Mouse (Mus musculus) adrenal gland, postnatal 36 days (tissue): Measurements from ENCODE around the gene Gm45140. TPM values are rescaled to one million over a fixed set of nuclear protein-coding genes. Genes with fewer than 3 reads are reported as not detected.

Experiments
- DNase-seq, 2 experiments: peaks; one replicate each; pipeline ENCODE4 v3.0.0; 2021; ENCODE audit warnings: mixed read lengths in 1 of 2
- total RNA-seq, 2 experiments: library from RNA; stranded (reverse); gene quantifications; 2 replicates each; pipeline ENCODE4 v1.2.3; 2021

The Gm45140 gene
- total RNA-seq, 2 experiments from 2014 or later = 2.4 to 5.4 TPM

- no peak for DNase-seq
These were observed 95.1 kb downstream of the Gm45140 start for GRCm38 (mm10) chr6:87740496-87740895.

GRCm38 (mm10) chr6:87739898-87740297, 95.7 kb downstream of the Gm45140 start:
- no peak for DNase-seq

Other genes with a start within 250 kb of the Gm45140 start
- under 1 TPM; 0.36 to 0.63 TPM for gene Prokr1, start 245.1 kb downstream of the Gm45140 start, total RNA-seq
- 1 to 10 TPM; 5.8 to 8.0 TPM for gene Aplf, start 163.6 kb downstream of the Gm45140 start, total RNA-seq
- gene Efcc1, start 104.9 kb downstream of the Gm45140 start, total RNA-seq = under 1 TPM; 0.63 to 0.82 TPM
- not detected for gene Gp9, start 57.7 kb downstream of the Gm45140 start, total RNA-seq
- gene Rab43, start 23.6 kb downstream of the Gm45140 start, total RNA-seq = 10 to 100 TPM; 29.1 to 31.1 TPM
- 100 to 1,000 TPM in 1 of 2 experiments, 10 to 100 TPM in 1; 46.9 to 106 TPM for gene Isy1, start 3.0 kb upstream of the Gm45140 start, total RNA-seq
- 100 to 1,000 TPM; 448 to 491 TPM for gene Cnbp, start 15.3 kb upstream of the Gm45140 start, total RNA-seq
- gene Copg1, start 52.0 kb upstream of the Gm45140 start, total RNA-seq = 100 to 1,000 TPM; 104 to 120 TPM
- gene Hmces, start 78.1 kb upstream of the Gm45140 start, total RNA-seq = 10 to 100 TPM; 21.0 to 25.3 TPM
- 10 to 100 TPM; 11.1 to 11.2 TPM for gene H1fx, start 145.8 kb upstream of the Gm45140 start, total RNA-seq
- gene Rab7, start 209.5 kb upstream of the Gm45140 start, total RNA-seq = 100 to 1,000 TPM; 311 to 361 TPM
- 100 to 1,000 TPM; 255 to 268 TPM for gene Rpn1, start 248.7 kb upstream of the Gm45140 start, total RNA-seq